Mouse (Mus musculus) spleen, postnatal 4 days (tissue): ENCODE measurements around the gene Mpl.

ENCODE experiments used
- DNase-seq, 2 experiments: peaks; one replicate each; pipeline ENCODE4 v3.0.0; 2022; ENCODE audit warnings: low spot score in 2 of 2

The Mpl gene

GRCm38 (mm10) chr4:118427768-118428451, 29.4 kb downstream of the Mpl start, which contains the start of gene Elovl1:
Gene Elovl1, plus strand, starts transcription at chr4:118428093.
- peak; percentile 87 to 90 for DNase-seq

GRCm38 (mm10) chr4:118427415-118427767, 29.9 kb downstream of the Mpl start:
- DNase-seq = no peak

- no peak for DNase-seq
Measured at GRCm38 (mm10) chr4:118425374-118425773, 31.9 kb downstream of the Mpl start.

GRCm38 (mm10) chr4:118424541-118425160, 32.7 kb downstream of the Mpl start:
- no peak for DNase-seq

GRCm38 (mm10) chr4:118421384-118421783, 35.9 kb downstream of the Mpl start:
- no peak for DNase-seq

- DNase-seq = no peak
Measured at GRCm38 (mm10) chr4:118417112-118417797, 40.1 kb downstream of the Mpl start.

GRCm38 (mm10) chr4:118416329-118416728, 41.0 kb downstream of the Mpl start:
- no peak for DNase-seq

GRCm38 (mm10) chr4:118415779-118416178, 41.5 kb downstream of the Mpl start:
- DNase-seq = no peak

GRCm38 (mm10) chr4:118413553-118413952, 43.8 kb downstream of the Mpl start:
- DNase-seq = no peak

- DNase-seq = no peak
Measured at GRCm38 (mm10) chr4:118410871-118411270, 46.4 kb downstream of the Mpl start.

- DNase-seq = peak; percentile 91 to 94
Measured at GRCm38 (mm10) chr4:118409142-118409900, 48.0 kb downstream of the Mpl start, which contains the start of the genes Szt2 and Med8. Gene Szt2, minus strand, starts transcription at chr4:118409273. Gene Med8, plus strand, starts transcription at chr4:118409337.

- no peak for DNase-seq
Measured at GRCm38 (mm10) chr4:118402701-118403100, 54.6 kb downstream of the Mpl start.

- DNase-seq = no peak
Measured at GRCm38 (mm10) chr4:118401918-118402317, 55.4 kb downstream of the Mpl start.

GRCm38 (mm10) chr4:118401421-118401820, 55.9 kb downstream of the Mpl start:
- no peak for DNase-seq

- DNase-seq = no peak
Measured at GRCm38 (mm10) chr4:118398400-118398799, 58.9 kb downstream of the Mpl start.

GRCm38 (mm10) chr4:118396433-118396832, 60.9 kb downstream of the Mpl start:
- DNase-seq = no peak

GRCm38 (mm10) chr4:118395289-118395688, 62.0 kb downstream of the Mpl start:
- no peak for DNase-seq

- no peak for DNase-seq
Measured at GRCm38 (mm10) chr4:118394505-118394904, 62.8 kb downstream of the Mpl start.
